Mouse (Mus musculus) adrenal gland, postnatal 25 days (tissue): ENCODE measurements around the gene Adssl1. TPM values are rescaled to one million over a fixed set of nuclear protein-coding genes. Genes with fewer than 3 reads are reported as not detected.
A peak's percentile ranks its signal among the peaks of the same experiment; 100 is the strongest.

Source experiments
- DNase-seq: peaks from one replicate; pipeline ENCODE4 v3.0.0; 2021; ENCODE audit warnings: mixed read lengths
- total RNA-seq: library from RNA; stranded (reverse); gene quantifications from 2 replicates; pipeline ENCODE4 v1.2.3, GENCODE M21; 2021

Gene Adssl1
- total RNA-seq, 1 experiment from 2014 or later: 21.0 TPM

DNA sequence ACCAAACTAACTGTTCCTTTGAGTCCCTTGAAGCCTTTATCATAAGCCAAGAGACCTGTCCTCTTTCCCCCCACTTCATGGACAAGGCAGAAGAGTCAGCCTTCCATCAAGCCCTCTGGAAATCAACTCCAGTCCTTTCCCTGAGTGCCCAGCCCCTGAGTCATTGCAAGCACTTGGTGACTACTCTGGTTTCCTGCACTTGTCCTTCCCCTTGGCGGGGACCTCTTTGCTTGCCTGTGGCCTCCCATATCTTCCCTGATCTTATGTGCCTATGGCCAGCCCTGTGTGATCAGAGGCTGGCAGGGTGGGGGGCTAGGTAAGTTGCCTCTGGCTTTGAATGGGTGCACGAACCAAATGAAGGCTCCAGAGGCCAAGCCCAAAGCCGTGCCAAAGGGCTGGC, 2.1 kb downstream of the Adssl1 start:
- DNase-seq: no peak

DNA sequence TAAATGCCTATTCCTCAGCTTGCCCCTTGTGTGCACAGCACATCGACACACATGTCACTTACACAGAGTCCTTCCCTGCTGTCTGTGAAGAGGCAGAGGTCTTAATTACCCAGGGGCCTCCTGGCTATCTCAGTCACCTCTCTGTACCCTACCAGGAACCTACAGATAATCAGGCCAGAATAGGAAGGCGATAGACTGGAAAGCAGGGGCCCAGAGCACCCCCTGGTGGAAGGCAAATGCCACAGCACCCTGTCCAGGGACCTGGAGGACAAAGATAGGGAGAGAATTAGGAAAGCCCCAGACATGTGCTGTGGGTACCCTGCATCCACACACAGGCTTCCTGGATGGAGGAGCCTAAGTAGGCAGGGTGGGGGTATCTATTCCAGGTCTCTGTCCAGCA, 3.9 kb downstream of the Adssl1 start:
- peak; percentile 65 for DNase-seq

DNA sequence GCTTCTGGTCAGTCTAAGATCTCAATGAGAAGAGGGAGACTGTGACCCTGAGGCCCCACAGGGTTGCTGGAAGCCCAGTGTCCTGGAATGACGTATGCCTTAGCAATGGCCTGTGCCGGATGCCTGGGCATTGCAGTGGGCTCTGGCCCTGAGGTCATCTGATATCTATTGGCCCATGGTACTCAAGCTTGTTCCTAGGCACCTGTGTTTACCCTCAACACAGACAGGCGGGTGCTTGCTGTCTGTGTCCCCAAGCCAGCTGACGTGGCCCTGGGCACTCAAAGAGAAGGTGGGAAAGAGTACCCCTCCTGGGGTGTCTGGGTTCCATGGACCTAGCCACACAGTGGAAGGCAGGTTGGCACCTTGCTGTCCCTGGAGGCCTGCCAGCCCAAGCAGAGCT, 5.9 kb downstream of the Adssl1 start:
- DNase-seq: no peak

DNA sequence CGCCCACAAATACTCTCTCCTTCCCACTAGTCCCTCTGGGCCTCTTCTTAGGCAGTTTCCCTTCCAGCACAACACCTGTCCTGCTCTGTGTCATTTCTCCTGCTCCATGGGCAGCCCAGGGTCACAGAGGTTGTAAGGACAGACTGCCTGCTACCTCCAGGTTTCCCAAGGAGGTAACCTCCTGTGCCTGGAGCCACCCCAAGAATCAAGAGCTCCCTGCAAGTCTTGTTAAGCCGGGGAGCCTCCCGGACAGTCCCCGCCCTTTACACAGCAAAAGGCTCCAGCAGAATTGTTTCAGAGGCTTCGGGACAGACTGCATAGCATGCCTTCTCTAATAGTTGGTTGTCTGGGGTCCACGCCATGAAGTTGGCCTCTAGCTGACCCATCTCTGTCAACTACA, 6.6 kb downstream of the Adssl1 start:
- DNase-seq: no peak

DNA sequence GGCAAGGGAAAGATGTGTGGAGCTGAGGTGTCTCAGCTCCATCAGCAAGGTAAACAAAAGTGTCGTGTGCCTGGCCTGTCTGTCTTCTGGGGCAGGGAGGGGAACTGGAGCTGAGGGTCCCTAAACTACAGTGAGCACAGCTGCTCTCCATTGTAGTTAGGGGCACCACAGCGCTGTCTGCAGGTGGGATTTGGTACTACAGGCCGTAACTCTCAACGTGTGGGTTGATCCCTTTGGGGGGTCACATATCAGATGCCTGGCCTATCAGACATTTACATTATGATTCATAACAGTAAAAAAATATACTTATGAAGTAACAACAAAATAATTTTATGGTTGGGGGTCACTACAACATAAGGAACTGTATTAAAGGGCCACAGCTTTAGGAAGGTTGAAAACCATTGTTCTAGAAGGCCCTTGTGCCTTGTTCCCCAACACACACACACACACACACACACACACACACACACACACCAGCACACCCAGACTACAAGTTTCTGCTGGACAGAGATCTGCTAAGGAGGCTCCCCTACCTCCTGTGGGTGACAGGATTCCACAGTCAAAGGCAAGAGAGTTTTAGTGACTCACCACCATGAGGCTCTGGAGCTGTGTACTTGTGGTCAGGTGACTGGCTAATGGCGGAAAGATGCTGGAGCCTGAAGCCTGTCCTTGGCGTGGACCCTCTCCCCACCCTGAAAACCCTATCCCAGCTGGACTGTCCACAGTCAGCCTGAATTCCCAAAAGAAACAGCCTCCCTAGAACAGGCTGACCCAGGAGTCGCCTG, 7.4 kb downstream of the Adssl1 start:
- DNase-seq: no peak

DNA sequence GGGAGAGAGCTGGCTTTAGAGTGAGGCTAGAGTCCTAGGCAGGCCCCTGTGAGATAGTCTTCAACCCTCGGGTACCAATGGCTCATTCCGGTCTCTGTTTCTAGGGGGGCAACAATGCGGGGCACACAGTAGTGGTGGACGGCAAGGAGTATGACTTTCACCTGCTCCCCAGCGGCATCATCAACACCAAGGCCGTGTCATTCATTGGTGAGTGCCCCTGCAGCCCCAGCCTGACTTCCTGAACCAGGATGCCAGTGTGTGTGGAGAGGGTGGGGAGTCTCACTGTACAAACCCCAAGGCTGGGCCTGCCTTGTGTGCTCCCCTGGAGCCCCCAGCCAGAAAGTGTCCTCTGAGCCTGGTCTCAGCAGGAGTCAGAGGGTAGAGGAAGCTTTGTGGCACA, 8.4 kb downstream of the Adssl1 start:
- DNase-seq: no peak

DNA sequence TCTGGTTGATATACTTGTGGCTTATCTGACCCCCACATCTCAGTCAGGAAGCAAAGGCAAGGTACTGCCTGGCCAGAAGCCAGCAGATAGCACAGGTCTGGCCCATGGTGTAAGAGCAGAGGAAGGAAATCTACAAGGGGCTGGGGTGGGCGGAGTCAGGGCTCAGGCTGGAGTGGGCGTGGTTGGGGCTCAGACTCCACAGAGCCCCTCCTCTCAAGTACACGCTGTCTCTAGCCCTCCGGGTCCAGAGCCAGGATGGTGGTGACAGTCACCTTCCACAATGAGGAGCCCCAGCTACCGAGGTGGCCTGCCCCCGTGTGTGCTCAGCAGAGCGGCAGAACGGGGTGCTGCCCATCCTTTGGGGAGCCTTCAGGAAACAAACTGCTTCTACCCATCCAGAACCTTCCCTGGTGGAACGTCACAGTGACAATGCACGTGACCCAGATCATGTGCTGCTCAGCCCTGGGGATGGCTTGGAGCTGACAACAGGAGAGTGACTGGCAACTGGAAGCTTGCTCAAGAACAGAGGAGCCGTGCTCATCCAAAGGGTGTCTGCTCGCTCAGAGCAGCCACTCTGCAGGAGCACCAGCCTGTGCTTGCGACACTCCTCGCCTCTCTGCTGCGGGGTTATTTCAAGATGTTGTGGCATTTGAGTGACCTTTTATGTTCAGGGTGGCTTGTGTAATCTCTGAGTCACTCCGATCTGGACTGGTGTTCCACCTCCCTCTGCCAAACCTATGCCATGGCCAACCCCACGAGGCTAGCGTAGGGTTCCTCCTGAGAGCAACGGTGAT, 9.3 kb downstream of the Adssl1 start:
- peak; percentile 62 for DNase-seq

DNA sequence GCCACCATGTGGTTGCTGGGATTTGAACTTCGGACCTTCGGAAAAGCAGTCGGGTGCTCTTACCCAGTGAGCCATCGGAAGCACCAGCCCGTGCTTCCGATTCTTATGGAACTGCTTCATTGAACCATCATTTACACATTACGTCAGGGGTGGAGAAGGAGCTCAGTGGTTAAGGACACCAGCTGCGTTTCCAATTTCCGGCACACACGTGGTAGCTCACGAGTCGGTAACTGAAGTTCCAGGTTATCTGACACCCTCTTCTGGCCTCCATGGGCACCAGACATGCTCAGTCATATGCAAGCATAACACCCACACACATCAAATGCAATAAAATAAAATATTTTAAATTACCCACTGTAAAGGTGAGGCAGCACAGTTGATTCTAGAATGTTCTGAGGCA, 10.2 kb downstream of the Adssl1 start:
- DNase-seq: no peak

DNA sequence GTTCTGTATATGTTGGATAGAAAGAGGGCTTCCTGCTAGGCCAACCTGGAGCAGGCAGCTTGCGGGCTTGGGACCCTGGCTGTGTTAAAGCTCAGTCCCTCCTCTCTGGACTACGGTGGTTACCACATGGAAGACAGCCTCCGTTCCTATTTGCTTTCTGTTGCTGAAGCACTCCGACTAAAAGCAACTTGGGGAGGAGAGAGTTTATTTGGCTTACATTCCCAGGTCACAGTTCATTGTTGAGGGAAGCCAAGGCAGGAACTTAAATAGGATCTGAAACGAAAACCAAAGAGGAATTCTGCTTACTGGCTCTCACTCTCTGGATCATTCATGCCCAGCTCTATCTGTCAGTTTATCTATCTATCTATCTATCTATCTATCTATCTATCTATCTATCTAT, 11.0 kb downstream of the Adssl1 start:
- no peak for DNase-seq

DNA sequence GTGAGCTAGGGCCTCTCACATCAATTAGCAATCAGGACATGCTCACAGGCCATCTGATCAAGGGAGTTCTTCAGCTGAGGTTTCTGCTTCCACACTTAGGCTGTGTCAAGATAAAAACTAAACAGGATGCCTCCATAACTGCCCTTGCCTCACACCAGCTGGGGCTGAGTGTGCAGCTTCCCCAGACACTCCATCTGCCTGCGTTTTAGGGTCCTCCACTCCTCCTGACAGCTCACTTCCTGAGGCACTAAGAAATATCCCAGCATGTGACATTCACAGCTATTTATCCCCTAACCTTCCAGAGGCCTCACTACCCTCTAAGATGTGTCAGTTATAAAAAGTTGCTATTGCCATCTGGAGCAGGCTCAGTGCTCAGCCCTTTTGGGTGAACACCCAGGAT, 11.6 kb downstream of the Adssl1 start:
- no peak for DNase-seq

DNA sequence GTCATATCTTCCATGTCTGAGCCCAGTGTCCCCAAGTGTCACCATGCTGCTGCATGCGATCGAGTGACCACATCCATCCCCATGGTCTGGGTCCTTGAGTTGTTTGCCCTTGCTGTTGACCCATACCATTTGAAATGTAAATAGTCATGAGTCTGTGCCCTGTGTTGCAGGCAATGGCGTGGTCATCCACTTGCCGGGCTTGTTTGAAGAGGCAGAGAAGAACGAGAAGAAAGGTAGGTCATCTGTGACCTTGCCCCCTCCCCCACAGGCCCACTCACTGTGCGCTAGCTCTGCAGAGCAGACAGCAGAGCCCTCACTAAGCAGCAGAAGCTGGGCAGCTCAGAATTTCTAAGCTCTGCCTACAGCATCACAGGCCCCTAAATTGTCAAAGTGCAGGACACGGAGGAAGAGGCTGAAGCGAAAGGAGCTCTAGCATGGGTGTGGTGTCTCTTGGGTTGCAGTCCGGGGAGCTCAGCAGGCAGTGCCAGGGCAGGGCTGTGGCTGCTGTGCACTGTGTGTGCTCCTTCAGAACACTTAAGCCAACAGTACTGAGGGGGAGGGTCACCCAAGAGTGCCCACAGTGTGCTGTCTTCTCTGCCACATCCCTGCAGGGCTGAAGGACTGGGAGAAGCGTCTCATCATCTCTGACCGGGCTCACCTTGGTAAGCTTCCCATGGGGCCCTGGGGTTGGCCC, 12.4 kb downstream of the Adssl1 start:
- no peak for DNase-seq

DNA sequence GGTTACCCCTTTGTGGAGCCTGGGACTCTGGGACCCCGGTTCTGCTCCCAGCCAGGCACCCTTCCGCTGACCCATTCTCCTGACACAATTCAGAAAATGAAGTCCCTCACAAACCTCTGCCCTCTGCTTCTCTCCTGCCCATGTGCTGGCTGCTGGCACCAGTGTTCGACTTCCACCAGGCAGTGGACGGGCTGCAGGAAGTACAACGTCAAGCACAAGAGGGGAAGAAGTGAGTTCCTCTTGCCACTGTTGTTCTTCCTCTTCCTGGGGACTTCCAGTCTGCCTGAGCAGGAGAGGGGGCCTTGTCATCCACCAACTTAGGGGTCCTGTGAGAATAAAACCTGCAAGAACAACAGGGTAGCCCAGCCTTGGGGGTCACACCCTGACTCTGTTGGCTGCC, 13.1 kb downstream of the Adssl1 start:
- no peak for DNase-seq

DNA sequence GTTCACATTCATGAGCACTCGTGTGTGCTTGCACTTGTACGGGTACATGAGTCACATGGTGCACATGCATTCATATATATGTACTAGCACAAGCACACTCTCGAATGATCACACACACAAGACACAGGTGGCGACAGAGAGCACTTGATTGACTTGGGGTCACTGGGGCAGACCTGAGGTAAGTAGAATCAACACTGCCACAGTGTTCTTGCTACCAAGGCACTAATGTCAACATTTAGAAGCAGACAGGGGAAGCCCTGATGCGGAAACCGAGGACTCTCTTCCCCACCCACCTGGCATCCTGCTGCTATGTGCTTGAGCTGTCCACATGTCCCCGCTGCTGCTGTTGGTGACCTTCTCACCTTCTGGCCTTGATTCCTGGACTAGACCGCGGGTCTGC, 13.8 kb downstream of the Adssl1 start:
- DNase-seq: no peak

DNA sequence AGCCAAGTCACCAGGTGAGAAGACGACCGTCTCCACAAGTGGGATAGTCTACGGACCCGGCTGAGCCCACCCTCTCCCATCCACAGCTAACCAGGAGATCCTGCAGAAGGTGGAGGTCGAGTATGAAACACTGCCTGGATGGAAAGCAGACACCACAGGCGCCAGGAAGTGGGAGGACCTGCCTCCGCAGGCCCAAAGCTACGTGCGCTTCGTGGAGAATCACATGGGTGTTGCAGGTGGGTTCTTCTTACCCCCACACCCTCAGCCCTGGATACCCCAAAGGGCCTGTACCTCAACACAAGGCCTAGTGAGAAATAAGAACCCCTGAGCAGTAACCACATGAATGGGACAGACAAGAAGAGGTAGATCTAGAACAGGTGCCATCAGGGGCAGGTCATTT, 19.7 kb downstream of the Adssl1 start:
- no peak for DNase-seq

DNA sequence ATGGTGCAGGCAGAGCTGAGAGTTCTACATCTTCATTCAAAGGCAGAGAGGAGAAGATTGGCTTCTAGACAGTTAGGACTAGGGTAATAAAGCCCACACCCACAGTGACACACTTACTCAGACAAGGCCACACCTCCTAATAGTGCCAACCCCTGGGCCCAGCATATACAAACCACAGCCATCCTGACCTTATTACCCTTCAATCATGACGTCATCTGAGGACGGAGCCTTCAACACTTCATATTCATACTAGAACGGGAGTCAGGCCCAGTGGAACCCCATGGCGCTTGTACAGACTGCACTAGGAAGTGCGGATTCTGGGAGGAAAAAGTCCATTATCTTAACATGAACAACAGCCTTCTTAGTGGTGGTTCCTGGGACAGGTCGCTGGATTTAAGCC, 23.3 kb downstream of the Adssl1 start:
- no peak for DNase-seq

DNA sequence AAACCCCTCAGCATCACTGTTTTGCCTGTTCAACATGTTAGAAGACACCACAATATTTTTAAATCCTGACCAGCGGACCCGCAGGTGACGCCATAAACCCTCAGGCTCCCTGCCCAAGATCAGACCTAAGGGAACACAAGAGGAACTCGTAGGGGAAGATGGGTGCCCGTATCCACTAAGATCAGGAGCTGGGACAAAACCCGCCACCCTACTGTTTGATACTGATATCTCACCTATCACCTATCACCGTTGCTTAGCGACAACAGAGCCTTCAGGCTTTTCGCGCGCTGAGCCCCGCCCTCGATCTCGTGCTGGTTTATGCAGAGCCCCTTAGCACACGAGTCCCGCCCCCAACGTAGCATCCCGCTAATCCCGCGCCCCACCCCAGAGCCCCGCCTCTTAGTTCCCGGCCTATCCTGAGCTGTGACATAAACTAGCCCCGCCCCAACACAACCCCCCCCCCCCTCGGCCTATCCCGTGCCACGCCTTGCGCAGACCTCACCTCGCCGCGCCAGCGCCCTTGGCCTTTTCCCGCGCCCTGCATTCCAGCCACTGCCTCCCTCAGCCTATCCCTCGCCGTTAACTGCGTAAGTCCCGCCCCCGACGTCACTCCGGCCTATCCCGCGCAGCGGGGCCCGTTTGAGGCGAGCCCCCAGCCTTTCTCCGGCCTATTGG, 24.5 kb downstream of the Adssl1 start, which contains the start of gene Siva1:
Gene Siva1, plus strand, starts transcription at position 500 of the 675 bp plus-strand sequence.
- peak; percentile 100 for DNase-seq

DNA sequence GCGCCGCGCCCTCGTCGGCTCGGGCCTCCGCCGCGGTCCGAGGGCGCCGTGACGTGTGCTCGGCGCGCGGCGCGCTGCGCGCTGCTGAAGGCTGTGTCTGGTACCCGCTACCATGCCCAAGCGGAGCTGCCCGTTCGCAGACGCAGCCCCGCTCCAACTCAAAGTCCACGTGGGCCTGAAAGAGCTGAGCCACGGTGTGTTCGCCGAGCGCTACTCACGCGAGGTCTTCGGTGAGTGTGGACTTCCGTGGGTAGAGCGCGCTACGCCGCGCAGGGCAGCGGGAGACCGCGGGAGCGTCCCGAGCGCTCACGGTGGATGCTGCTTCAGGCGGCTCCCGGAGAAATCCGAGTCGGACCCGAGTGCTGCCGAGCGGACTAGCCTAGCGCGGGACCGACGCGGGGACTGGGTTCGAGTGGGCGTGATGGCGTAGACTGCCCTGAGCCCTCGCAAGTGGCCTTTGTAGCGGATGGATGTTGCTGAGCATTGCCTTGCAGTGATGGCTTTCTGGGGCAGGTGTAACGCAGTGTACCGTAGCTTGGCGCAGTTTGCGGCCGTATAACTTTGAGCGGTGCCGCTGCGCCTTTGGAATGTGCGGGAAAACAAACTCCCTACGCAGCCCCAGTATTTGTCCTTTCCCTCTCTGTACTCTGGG, 25.1 kb downstream of the Adssl1 start:
- DNase-seq: peak; percentile 49

DNA sequence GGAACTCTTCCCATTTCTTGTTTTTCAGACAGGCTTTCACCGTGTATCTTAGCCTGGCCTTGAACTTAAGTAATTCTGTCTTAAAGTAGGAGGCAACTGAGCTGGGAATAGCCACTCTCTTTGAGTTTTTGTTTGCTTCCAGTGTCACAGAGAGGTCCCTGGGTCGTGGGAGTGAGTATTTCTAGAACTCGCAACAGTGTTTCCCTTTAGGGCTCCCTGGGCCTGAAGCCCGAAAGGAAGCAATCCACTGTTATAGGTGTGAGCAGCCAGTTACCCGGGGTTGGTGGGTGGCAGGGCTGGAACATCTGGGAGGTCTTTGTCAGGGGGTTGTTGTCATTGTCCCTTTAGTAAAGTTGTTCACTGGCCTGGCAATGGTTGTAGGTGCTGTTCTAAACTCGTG, 26.3 kb downstream of the Adssl1 start:
- no peak for DNase-seq

DNA sequence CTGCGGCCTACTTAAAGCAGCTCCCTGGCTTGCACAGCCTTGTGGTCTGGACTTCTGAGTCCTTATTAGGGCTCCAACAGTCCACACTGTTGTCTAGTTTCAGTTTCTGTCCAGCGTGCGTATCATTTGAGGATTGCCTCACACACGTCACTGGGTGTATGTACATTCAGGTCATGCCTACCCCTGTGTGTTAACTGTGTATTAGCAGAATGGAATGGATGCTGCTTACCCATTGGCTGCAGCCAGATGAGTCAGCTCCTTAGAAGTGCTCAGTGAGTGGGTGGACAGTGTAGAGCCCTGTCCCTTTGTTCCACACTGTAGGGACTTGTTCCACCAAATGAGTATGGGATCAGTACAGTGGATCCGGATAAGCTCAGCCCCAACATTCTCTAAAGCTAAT, 28.2 kb downstream of the Adssl1 start:
- no peak for DNase-seq

DNA sequence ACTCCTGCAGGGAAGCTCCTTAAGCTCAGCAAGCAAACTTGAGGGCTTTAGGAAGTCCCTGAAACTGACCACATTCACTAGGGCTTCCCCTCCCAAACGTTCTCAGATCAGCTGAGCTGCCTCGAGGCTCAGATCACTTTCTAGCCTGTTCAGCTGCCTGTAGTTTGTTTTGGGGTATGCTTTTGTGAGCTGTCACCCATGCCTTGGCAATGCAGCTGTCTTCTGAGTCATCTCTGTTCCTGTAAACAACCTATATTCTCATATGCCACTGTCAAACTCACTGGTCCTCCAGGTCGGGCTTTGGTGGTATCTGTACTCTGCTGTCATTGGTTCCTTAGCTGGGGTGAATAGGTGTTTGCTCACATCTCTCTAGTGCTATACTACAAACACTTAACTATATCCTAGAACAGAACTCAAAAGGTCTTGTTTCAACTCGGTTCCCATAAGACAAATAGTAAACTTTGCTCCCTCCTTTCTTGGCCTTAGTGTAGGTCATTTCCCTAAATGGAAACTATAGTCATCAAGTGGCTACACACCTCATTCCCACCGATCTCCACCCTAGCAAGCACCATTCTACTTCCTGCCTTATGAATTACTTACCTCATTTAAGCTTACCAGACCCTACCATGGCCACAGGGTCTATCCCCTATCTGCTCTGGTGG, 32.1 kb downstream of the Adssl1 start:
- no peak for DNase-seq

DNA sequence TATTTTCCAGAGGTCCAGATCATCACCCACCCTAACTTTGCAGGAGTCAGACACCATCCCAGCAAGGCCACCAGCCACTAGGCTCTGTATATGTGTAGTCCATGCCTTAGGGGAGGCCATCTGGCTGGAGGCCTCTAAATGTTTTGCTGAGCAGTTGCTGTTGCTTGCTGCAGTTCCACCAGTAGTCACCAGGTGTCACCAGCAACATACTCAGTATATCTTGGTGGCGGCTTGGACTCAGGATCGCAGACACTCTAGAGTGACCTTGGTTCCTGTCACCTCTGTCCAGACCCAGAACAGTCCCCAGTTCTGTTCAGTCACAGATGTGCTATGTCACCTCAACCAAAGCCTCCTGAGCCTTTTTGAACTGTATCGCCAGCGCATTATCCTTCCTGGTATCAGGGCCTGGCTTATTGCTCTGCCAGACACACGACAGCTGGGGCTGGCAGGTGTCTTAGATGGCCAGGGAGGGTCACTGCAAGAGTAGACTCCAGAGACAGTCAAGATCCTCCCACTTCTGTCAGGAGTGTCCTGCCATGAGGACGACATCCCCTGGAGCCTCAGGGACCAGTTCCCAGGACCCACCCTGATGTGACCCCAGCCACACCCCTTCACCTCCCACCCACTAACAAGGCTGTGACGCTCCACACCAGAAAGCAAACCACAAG, 33.4 kb downstream of the Adssl1 start:
- peak; percentile 84 for DNase-seq
